Mouse (Mus musculus) T-helper 2 cell (primary cell): ENCODE data around the gene Gfra1.

Experiments used
- in situ Hi-C: fragments of 300-600 bp; cut with MboI, MseI; formaldehyde crosslinking; loops from one replicate; pipeline ENCODE4 v1.15.1; 2025; ENCODE audit warnings: high pct_unique_total_duplicates

Gene Gfra1

GRCm38 (mm10) chr19:58260934-58261333, 194.8 kb downstream of the Gfra1 start:
- in situ Hi-C loops: no loop called here

- in situ Hi-C loops: no loop called here
These were observed 196.5 kb downstream of the Gfra1 start for GRCm38 (mm10) chr19:58259250-58259649.

GRCm38 (mm10) chr19:58256485-58256884, 199.2 kb downstream of the Gfra1 start:
- in situ Hi-C loops: no loop called here

GRCm38 (mm10) chr19:58255394-58255793, 200.3 kb downstream of the Gfra1 start:
- in situ Hi-C loops: no loop called here

DNA sequence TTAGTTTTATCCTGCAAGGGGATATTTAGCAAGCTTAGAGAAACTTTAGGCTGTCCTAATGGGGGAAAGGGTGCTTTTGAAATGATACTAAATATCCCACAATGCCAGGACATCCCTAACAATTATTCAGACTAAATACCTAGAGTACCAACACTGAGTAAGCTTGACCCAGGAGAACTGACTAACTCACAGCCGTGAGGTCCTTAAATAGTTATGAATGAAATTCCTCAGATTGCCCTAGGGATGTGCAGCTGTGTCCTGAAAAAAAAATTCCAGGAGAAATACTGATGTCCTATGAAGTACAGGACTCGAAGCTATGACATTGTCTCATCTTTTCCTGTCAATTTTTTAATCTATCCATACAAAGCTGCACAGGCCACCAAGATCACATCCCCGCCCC, 201.5 kb downstream of the Gfra1 start:
- in situ Hi-C loops: no loop called here

DNA sequence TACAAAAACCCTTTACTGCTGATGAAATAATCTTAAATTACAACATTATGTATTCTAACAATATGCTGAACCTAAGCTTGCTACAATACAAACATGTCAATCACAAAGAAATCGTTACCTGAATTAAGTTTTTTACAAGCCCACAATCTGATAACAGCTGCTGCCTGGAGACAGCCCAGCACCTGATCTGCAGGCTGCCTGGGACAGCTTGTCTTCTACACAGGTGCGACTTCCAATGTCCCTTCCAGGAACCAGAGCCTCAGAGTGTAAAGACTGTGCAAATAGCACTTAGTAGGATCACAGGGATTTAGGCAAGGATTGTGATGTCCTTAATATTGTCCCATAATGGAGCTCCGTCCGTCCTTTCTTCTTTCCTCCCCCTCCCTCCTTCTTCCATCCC, 204.0 kb downstream of the Gfra1 start:
- in situ Hi-C loops: no loop called here

- in situ Hi-C loops: no loop called here
These were observed 204.6 kb downstream of the Gfra1 start for GRCm38 (mm10) chr19:58251095-58251494.

DNA sequence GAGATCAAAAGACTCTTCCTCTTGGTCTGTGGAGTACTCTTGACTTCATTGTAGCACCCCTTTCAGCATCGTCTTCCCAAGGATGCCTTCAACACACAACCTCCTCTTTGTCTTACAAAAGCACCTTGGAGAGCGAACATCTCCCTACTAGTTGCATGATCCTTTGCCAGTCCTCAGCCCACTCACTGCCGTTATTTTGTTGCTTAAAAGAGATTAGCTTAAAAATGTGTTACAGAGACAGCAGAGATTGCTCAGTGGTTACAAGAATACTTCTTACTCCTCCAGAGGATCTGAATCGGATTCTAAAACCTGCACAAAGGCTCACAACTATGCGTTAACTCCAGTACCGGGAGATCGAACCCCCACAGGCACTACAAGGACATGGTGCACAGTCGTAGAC, 205.5 kb downstream of the Gfra1 start:
- in situ Hi-C loops: no loop called here

DNA sequence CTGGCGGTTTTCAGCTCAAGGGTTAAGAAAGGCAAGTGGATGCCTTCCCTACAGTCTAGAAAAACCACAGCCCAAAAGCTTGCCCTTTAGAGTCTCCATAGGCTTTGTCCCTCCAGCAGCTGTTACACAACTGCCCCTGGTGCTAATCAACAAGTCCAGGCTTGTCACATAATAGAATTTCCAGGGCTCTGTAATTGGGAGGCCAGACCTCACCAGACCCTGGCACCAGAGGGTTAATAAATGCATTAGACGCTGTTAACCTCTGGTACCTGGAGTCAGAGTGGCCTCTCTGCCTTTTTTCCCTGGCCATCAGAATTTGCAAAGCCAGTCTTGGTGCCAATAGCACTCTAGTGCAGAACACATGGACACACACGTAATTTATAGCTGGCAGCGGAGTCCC, 211.6 kb downstream of the Gfra1 start:
- in situ Hi-C loops: no loop called here

- in situ Hi-C loops: no loop called here
These were observed 212.1 kb downstream of the Gfra1 start for GRCm38 (mm10) chr19:58243604-58244003.

- in situ Hi-C loops: no loop called here
These were observed 217.4 kb downstream of the Gfra1 start for GRCm38 (mm10) chr19:58238325-58238724.

- in situ Hi-C loops: no loop called here
These were observed 228.0 kb downstream of the Gfra1 start for GRCm38 (mm10) chr19:58227725-58228124.

- in situ Hi-C loops: no loop called here
These were observed 228.8 kb downstream of the Gfra1 start for GRCm38 (mm10) chr19:58226882-58227281.

- in situ Hi-C loops: no loop called here
These were observed 235.5 kb downstream of the Gfra1 start for GRCm38 (mm10) chr19:58220061-58220831.

DNA sequence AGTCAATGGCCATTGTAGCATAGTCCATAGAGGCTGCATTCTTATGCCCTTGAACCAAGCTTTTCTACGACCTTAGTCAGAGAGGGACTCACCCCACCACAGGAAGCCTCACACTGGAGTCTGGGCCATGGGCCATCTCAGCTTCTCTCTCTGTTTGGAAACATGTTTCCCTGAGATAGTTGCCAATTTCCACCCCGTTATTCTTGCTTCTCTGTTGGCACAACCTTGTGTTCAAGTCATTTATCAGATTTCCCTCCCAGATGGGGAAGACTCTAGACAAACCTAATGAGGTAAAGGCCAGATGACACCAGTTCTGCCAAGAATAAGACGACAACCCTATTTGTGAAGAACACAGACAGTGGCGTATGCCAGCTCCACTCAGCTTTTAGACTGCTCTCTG, 238.1 kb downstream of the Gfra1 start:
- in situ Hi-C loops: no loop called here

DNA sequence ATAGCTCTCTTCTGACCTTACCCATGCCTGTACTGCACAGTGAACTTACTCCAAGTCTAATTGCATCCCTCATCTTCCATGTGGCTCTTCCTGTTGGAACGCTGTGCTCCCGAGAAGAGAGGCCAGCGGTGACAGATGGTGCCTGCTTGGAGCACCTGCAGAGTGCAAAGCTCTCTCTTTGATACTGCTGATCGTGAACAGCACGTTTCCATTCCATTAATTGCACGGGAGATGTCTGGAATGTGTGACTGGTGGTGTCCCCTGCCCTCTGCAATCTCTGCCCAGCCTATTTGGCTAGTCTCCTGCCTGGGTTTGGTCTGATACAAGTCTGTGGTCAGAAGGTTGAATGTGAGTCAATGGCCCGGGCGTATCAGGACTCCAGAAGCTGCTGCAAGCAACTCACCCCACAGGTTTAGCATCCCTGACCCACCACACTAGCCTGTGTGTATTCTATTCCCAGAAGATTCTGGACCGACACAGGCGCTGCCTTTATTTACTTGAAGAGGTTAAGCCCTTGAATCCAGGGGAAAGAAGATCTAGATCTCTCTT, 249.1 kb downstream of the Gfra1 start:
- in situ Hi-C loops: no loop called here

GRCm38 (mm10) chr19:58205470-58205869, 250.2 kb downstream of the Gfra1 start:
- in situ Hi-C loops: no loop called here

DNA sequence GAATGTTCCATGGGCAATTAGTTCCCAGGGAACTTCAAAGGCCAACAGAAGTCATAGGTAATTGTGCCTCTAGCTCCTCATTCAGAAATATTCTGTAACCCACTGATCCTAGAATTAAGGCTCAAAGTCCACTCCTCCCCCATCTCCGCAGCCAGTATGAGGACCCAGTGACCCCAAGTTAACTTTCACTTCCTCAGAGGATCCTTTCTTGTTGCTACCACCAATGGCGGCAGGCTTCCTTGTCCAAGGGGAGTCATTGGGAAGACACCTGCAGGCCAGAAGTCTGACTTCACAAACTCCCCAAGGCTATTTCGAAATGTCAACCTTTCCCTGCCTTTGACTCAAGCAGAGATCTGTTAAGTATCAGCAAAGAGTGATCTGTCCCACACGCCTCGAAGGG, 253.1 kb downstream of the Gfra1 start:
- in situ Hi-C loops: no loop called here

DNA sequence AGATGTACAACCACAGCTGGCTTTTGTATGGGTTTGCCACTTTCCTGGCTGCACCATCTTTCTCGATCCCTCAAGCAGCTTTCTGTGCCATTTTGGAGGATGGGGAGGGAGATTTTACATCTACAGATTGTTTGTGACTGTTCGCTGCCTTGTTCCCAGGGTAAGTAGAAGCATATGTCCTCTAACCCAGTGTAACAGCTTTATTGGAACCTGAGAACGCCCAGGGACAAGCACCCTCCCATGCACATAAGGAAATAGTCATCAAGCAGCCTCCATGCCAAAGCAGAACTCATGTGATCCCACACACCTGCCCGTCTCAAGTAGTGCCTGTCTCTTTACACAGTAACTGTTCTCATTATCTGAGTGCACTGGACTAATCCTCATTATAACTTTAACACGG, 256.0 kb downstream of the Gfra1 start:
- in situ Hi-C loops: loop anchor here (10.0 kb wide), 1 partner anchor 355 kb away; no protein-coding TSS in a partner anchor

- in situ Hi-C loops: loop anchor here (10.0 kb wide), 1 partner anchor 361 kb away; no protein-coding TSS in a partner anchor
These were observed 261.8 kb downstream of the Gfra1 start for GRCm38 (mm10) chr19:58193733-58194456.

DNA sequence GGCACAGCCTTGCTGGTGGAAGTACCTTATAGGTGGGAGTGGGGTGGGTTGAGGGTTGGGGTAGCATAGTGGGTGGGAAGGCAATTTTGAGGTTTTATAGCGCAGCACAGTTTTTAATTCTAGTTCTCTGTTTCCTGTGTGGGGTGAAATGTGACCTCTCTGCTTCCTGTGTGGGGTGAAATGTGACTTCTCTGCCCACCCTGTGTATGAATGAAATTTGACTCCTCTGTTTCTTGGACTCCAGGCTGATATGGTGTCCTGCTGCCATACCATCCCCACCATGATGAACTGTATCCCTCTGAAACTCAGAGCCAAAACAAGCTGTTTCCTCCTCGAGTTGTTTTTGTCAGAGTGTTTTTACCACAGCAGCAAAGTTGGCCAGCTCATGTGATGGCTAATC, 264.8 kb downstream of the Gfra1 start:
- in situ Hi-C loops: loop anchor here (10.0 kb wide), 1 partner anchor 364 kb away; no protein-coding TSS in a partner anchor

DNA sequence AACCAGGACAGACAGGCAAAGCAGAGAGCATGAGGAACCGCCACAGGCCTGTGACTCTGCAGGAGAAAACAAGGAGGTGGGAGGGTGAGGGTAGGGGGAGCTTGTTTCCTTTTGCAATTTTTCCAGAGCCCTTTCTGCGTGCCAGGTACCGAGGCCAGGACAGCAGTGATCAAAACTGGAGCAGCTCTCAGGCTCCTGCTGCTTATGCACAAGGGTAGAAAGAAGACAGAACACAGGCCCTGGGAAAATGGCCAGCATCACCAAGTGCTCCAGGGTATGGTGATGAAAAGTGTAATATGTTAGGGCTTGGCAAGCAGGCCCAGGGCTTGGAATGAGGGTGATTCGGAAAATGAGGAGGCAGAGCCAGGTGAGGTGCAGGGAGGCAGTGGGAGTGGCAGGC, 269.2 kb downstream of the Gfra1 start:
- in situ Hi-C loops: no loop called here
